Mouse (Mus musculus): ENCODE results near the gene Nol6.

- TF ChIP-seq POLR2A (IDR thresholded peaks at IDR 0.05; ENCODE audit: insufficient read length, low read depth) (no peak), CEBPB (IDR thresholded peaks at IDR 0.05; ENCODE audit: insufficient read depth, poor library complexity, severe bottlenecking) (no peak), USF1 (IDR thresholded peaks at IDR 0.05; ENCODE audit: low read depth) (no peak), REST (IDR thresholded peaks at IDR 0.05; ENCODE audit: insufficient read depth, insufficient read length) (no peak), MAX (IDR thresholded peaks at IDR 0.05; ENCODE audit: low read depth) (no peak), TCF3 (IDR thresholded peaks at IDR 0.05; ENCODE audit: insufficient read length, low read depth) (no peak), MYOG (IDR thresholded peaks at IDR 0.05; ENCODE audit: control insufficient read depth in 1 of 3, insufficient read depth in 1 of 3, insufficient read length in 2 of 3, low read depth in 2 of 3) (no peak), TCF12 (IDR thresholded peaks at IDR 0.05; ENCODE audit: insufficient read depth, poor library complexity, severe bottlenecking) (no peak), E2F4 (IDR thresholded peaks at IDR 0.05; ENCODE audit: insufficient read depth) (no peak), MYOD1 (IDR thresholded peaks at IDR 0.05; ENCODE audit: control insufficient read depth in 1 of 3, insufficient read length in 2 of 3, low read depth in 2 of 3) (no peak)
These were observed 9.7 kb downstream of the Nol6 start for GRCm38 (mm10) chr4:41114358-41115070.
